Mouse (Mus musculus) liver, adult 2 months (tissue): Measurements from ENCODE around the gene Pam16. TPM values are rescaled to one million over a fixed set of nuclear protein-coding genes. Genes with fewer than 3 reads are reported as not detected.

Experiments
- DNase-seq: peaks from one replicate; pipeline ENCODE4 v3.0.0-alpha.2; 2011; ENCODE audit warnings: low read depth, low spot score; ENCODE audit errors: extremely low read depth
- H3K27ac ChIP-seq: fragments of 200-500 bp; replicated peaks from 2 replicates; pipeline ENCODE4 v1.5.1; 2012; ENCODE audit warnings: low read depth, mild to moderate bottlenecking, control low read depth, inconsistent platforms, low read length; ENCODE audit not compliant: insufficient read depth
- H3K27me3 ChIP-seq: fragments of 200-500 bp; 2 replicates; pipeline ENCODE4 v1.6.1; 2012; ENCODE audit warnings: mild to moderate bottlenecking, moderate library complexity, low read length, inconsistent platforms; ENCODE audit not compliant: control insufficient read depth, insufficient read depth
- H3K36me3 ChIP-seq: fragments of 200-500 bp; 2 replicates; pipeline ENCODE4 v1.6.1; 2012; ENCODE audit warnings: low read length, inconsistent platforms; ENCODE audit not compliant: control insufficient read depth, insufficient read depth
- H3K4me1 ChIP-seq: fragments of 200-500 bp; 2 replicates; pipeline ENCODE4 v1.6.1; 2011; ENCODE audit warnings: low read length; ENCODE audit not compliant: control insufficient read depth, insufficient read depth
- H3K4me3 ChIP-seq: fragments of 200-500 bp; 2 replicates; pipeline ENCODE4 v1.5.1; 2011; ENCODE audit warnings: low read depth, mild to moderate bottlenecking, control low read depth, low read length, moderate library complexity; ENCODE audit not compliant: insufficient read depth
- H3K79me2 ChIP-seq: fragments of 200-500 bp; 2 replicates; pipeline ENCODE4 v1.6.1; 2012; ENCODE audit warnings: inconsistent platforms, mild to moderate bottlenecking, low read length, moderate library complexity; ENCODE audit not compliant: control insufficient read depth, insufficient read depth
- H3K9ac ChIP-seq: fragments of 200-500 bp; 2 replicates; pipeline ENCODE4 v1.6.1; 2012; ENCODE audit warnings: low read depth, mild to moderate bottlenecking, control low read depth, inconsistent platforms, low read length
- CTCF ChIP-seq: fragments of 200-500 bp; IDR thresholded peaks from 2 replicates; pipeline ENCODE4 v1.5.1; 2011; ENCODE audit warnings: low read depth, low read length, control low read depth
- POLR2A ChIP-seq: fragments of 200-500 bp; IDR thresholded peaks from 2 replicates; pipeline ENCODE4 v1.6.1; 2011; ENCODE audit warnings: low read length, control low read depth; ENCODE audit not compliant: insufficient read depth; ENCODE audit errors: extremely low read depth
- WGBS: fragments of 180-500 bp; shearing (Covaris S2); methylation state at CpG from one replicate; pipeline ENCODE4 v1.1.7; 2018; 5-methylcytosine and 5-hydroxymethylcytosine counted together
- polyA plus RNA-seq: library from polyadenylated mRNA; depleted of rRNA; stranded (reverse); fragments of >200 nt; gene quantifications from 2 replicates; pipeline ENCODE4 v1.2.3, GENCODE M21; 2012
- total RNA-seq: library from RNA; depleted of rRNA; stranded (reverse); fragments of >200 nt; gene quantifications from 2 replicates; pipeline ENCODE4 v1.2.3, GENCODE M21; 2014

Pam16 gene
- total and polyA plus RNA-seq, 2 experiments, result 10.8 to 41.7 TPM

- peak; percentile 91 for DNase-seq
- WGBS, result 7% methylated on average over 22 of the region's 22 CpGs
- Histone ChIP-seq H3K27ac (peak within 1 kb of the TSS; percentile 83), H3K4me1 (peaks cover 30% of the 10 kb centered on the region), H3K36me3 (no peaks in the 10 kb centered on the region), H3K4me3 (peak within 1 kb of the TSS; percentile 92), H3K27me3 (no peaks in the 10 kb centered on the region), H3K79me2 (peaks cover 17% of the 10 kb centered on the region; the same call in 1 of the 2 replicates), H3K9ac (peak within 1 kb of the TSS; percentile 93)
- TF ChIP-seq CTCF, result no peak
- TF ChIP-seq POLR2A, result peak; percentile 87
Observed at GRCm38 (mm10) chr16:4639831-4640237, 15.0 kb upstream of the Pam16 start, which contains the start of the genes Vasn and Dnaja3. Vasn (plus strand) TSS chr16:4639941. Dnaja3 (plus strand) TSS chr16:4639989.

GRCm38 (mm10) chr16:4638891-4639390 lies 14.2 kb upstream of the Pam16 start:
- H3K4me1 ChIP-seq, result peaks cover 25% of the 10 kb centered on the region

GRCm38 (mm10) chr16:4635760-4636159 lies 11.0 kb upstream of the Pam16 start:
- Histone ChIP-seq H3K4me3 (no peak overlapping the region), H3K36me3 (no peaks in the 10 kb centered on the region), H3K4me1 (no peaks in the 10 kb centered on the region), H3K27me3 (no peaks in the 10 kb centered on the region), H3K9ac (no peak overlapping the region), H3K27ac (no peak overlapping the region), H3K79me2 (no peaks in the 10 kb centered on the region)
- WGBS, result 91% methylated on average over 4 of the region's 4 CpGs
- TF ChIP-seq POLR2A, result no peak
- no peak for TF ChIP-seq CTCF
- no peak for DNase-seq

More at GRCm38 (mm10) chr16:4638891-4639390, 14.2 kb upstream of the Pam16 start:
- H3K27ac ChIP-seq, result no peak overlapping the region
- WGBS, result 77% methylated on average over 3 of the region's 3 CpGs
- no peak overlapping the region for H3K9ac ChIP-seq
- H3K79me2 ChIP-seq, result peaks cover 9% of the 10 kb centered on the region; the same call in 1 of the 2 replicates
- TF ChIP-seq CTCF (no peak), POLR2A (no peak)
- DNase-seq, result no peak
- H3K36me3 ChIP-seq, result no peaks in the 10 kb centered on the region
- no peak overlapping the region for H3K4me3 ChIP-seq
- H3K27me3 ChIP-seq, result no peaks in the 10 kb centered on the region

- Histone ChIP-seq H3K9ac (no peak overlapping the region), H3K27me3 (no peaks in the 10 kb centered on the region), H3K36me3 (no peaks in the 10 kb centered on the region), H3K4me3 (no peak overlapping the region), H3K79me2 (no peaks in the 10 kb centered on the region), H3K27ac (no peak overlapping the region), H3K4me1 (no peaks in the 10 kb centered on the region)
- 94% methylated on average over 9 of the region's 9 CpGs for WGBS
- TF ChIP-seq POLR2A (no peak), CTCF (no peak)
- DNase-seq, result no peak
Observed at GRCm38 (mm10) chr16:4634681-4635080, 9.9 kb upstream of the Pam16 start.

GRCm38 (mm10) chr16:4633661-4634060 lies 8.9 kb upstream of the Pam16 start:
- no peaks in the 10 kb centered on the region for H3K27me3 ChIP-seq
- no peak overlapping the region for H3K9ac ChIP-seq
- H3K27ac ChIP-seq, result no peak overlapping the region
- TF ChIP-seq CTCF (no peak), POLR2A (no peak)
- H3K4me3 ChIP-seq, result no peak overlapping the region
- H3K36me3 ChIP-seq, result no peaks in the 10 kb centered on the region
- 93% methylated on average over 3 of the region's 3 CpGs for WGBS
- DNase-seq, result no peak
- H3K79me2 ChIP-seq, result no peaks in the 10 kb centered on the region
- H3K4me1 ChIP-seq, result no peaks in the 10 kb centered on the region

- peak; percentile 60 for TF ChIP-seq CTCF
- TF ChIP-seq POLR2A, result no peak
- WGBS, result 53% methylated on average over 7 of the region's 7 CpGs
Observed at GRCm38 (mm10) chr16:4632050-4632449, 7.3 kb upstream of the Pam16 start.

More at GRCm38 (mm10) chr16:4632050-4632449, 7.3 kb upstream of the Pam16 start:
- DNase-seq, result no peak
- Histone ChIP-seq H3K4me1 (no peaks in the 10 kb centered on the region), H3K79me2 (no peaks in the 10 kb centered on the region), H3K36me3 (no peaks in the 10 kb centered on the region), H3K9ac (no peak overlapping the region), H3K27ac (no peak overlapping the region), H3K4me3 (no peak overlapping the region), H3K27me3 (no peaks in the 10 kb centered on the region)
